Mouse (Mus musculus): ENCODE data around the gene Ramp3. TPM values are rescaled to one million over a fixed set of nuclear protein-coding genes. Genes with fewer than 3 reads are reported as not detected.
"Not testable (repeated sequence)": the region's sequence is repeated elsewhere in the genome, so short reads cannot be mapped to it uniquely, and the experiment has no call there.

Ramp3 gene
- 1 to 10 TPM in 1 of 4 experiments, under 1 TPM in 3; 0.54 to 1.5 (median 0.69) TPM for total RNA-seq (2022)

GRCm38 (mm10) chr11:6658271-6658670 lies at the start of gene Ramp3:
Ramp3 (plus strand) TSS chr11:6658521.
- no peak for DNase-seq (ENCODE audit: low spot score in 2 of 2)

DNA sequence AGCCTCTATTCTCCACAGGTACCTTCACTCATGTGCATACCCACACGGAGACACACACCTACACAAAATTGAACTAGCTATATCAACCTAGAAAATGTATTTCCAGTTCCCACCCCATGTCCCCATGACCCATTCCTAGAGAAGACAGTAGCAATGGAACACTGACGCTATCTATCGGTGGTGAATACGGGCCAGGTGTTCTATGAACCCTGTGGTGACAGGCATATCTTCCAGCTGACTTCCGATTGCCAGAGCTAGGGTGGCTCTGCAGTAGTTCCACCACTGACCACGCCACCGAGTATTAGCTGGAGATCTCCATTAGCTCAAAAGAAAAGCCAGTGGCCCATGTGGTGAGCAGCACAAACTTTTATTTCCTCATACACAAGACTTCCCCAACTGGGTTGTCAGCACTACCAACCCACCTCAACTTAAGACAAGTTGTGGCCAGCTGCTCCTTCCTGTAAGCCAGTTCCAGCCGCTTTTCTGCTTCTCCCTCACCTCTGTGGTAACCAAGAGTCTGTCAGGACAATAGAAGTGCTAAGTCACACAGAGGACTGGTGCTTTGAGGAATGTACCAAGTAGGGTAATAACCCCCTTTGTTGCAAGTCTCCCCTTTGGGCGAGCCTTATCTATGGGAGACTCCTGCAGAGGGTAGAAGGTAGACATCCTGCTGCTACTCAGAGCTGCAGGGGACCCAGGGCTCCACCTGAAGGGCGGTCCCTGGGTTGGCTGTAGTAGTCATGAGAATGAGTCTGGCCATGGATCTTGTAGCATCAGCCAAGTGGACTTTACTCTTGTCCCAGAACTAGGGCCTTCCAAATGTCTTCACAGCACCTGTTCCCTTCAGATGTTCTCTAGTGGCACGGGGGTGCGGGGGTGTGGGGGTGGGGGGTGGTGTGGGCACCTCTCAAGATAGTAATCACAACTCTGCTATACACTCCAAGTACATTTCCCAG lies 42.8 kb upstream of the Ramp3 start:
- DNase-seq (ENCODE audit: low spot score in 2 of 2) = no peak

DNA sequence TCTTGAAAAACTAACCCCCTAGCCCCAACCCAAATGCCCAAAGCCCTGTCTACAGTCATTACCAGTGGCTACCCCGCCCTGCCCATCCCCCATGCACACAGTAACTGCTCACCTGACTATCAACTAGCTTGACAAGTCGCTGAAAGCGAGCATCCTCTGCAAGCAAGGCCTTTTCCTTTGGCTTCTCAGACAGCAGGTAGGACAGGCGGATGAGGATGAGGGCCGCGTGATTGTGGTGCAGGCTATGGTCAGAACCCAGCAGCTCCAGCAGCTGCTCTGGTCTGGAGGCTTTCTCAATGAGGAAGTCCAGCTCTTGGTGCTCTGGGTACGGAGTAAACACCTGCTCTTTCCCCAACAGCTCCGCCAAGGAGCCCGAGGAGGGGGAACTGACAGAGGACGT lies 34.6 kb upstream of the Ramp3 start:
- DNase-seq (ENCODE audit: low spot score in 2 of 2) = no peak

DNA sequence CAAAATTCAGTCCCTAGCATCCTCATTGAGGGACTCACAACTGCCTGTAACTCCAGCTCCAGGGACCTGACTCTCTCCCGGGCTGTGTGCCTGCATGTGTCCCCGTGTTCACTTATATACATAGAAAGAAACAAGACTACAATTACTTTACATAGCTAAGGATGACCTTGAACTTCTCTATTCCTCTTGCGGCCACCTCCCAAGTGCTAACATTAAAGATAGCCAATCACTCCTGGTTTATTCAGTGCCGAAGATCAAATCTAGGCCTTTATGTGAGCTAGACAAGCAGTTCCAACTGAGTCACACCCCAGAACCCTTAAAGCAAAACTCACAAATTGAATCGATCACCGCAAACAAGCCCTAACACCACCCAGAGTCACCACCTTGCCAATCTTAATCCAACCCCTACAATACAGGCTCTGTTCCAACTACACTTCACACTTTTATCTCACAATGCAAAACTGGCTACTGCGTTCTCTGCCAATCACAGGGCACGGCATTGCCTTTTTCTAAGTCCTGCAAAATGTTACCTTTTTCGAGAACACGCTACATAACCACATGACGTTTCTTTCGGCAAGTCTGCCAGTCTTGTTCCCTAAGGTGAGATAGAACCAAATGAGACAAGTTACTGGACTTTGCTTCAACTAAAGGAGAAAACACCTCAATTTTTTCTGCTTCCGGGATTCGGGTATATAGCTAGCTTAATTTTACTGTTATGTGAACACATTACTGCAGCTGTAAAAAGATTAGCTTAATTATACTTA lies 33.5 kb upstream of the Ramp3 start:
- no peak for DNase-seq (ENCODE audit: low spot score in 2 of 2)

- peak; percentile 86 to 90 for DNase-seq (ENCODE audit: low spot score in 2 of 2)
These were observed 32.6 kb upstream of the Ramp3 start, which contains the start of gene Tbrg4 for GRCm38 (mm10) chr11:6625478-6626387. Tbrg4 (minus strand) TSS chr11:6626067.

DNA sequence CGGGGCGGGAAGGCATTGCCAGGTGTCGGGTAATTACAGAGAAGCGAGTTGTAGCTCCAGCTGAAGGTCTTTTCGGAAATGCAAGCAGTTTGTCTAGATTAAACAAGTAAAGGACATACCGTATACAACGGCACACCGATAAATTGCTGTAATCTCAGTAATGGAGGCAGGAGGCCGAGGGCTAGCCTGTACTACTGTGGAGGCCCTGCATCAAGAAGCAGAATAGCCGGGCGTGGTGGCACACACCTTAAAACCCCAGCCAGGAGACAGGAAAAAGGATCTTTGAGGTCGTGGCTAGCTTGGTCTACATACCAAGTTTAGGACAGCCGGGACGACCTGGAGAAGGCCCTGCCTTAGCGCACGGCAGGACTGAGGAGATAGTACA lies 31.9 kb upstream of the Ramp3 start:
- DNase-seq (ENCODE audit: low spot score in 2 of 2) = no peak

- no peak for DNase-seq (ENCODE audit: low spot score in 2 of 2)
These were observed 30.6 kb upstream of the Ramp3 start for GRCm38 (mm10) chr11:6627731-6628130.

- DNase-seq (ENCODE audit: low spot score in 2 of 2) = no peak
These were observed 29.8 kb upstream of the Ramp3 start for GRCm38 (mm10) chr11:6628568-6628967.

- no peak for DNase-seq (ENCODE audit: low spot score in 2 of 2)
These were observed 28.7 kb upstream of the Ramp3 start for GRCm38 (mm10) chr11:6629655-6630054.

- no peak for DNase-seq (ENCODE audit: low spot score in 2 of 2)
These were observed 22.2 kb upstream of the Ramp3 start for GRCm38 (mm10) chr11:6636150-6636549.

GRCm38 (mm10) chr11:6638537-6638936 lies 19.8 kb upstream of the Ramp3 start, which contains the start of gene Wap:
Wap (minus strand) TSS chr11:6638637.
- DNase-seq (ENCODE audit: low spot score in 2 of 2) = no peak

DNA sequence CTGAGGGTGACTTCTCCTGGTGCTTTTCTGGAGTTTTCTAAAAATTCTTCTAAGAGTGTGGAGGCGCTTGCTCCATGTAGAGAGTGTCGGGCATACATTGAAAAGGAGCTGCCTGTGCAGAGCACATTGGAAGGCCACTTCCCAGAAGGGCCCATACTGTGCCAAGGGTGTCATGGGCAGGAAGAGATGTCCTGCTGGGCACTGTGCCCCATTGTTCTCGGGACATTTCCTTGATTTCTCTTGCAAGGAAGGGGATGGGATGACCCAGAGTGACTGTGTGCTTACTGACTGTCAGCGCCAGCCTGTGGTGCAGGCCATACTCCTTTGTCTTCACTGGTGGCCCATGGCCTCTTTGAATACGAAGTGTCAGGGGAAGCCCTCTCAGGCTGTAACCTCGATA lies 19.2 kb upstream of the Ramp3 start:
- DNase-seq (ENCODE audit: low spot score in 2 of 2) = no peak

GRCm38 (mm10) chr11:6644566-6644965 lies 13.8 kb upstream of the Ramp3 start:
- no peak for DNase-seq (ENCODE audit: low spot score in 2 of 2)

DNA sequence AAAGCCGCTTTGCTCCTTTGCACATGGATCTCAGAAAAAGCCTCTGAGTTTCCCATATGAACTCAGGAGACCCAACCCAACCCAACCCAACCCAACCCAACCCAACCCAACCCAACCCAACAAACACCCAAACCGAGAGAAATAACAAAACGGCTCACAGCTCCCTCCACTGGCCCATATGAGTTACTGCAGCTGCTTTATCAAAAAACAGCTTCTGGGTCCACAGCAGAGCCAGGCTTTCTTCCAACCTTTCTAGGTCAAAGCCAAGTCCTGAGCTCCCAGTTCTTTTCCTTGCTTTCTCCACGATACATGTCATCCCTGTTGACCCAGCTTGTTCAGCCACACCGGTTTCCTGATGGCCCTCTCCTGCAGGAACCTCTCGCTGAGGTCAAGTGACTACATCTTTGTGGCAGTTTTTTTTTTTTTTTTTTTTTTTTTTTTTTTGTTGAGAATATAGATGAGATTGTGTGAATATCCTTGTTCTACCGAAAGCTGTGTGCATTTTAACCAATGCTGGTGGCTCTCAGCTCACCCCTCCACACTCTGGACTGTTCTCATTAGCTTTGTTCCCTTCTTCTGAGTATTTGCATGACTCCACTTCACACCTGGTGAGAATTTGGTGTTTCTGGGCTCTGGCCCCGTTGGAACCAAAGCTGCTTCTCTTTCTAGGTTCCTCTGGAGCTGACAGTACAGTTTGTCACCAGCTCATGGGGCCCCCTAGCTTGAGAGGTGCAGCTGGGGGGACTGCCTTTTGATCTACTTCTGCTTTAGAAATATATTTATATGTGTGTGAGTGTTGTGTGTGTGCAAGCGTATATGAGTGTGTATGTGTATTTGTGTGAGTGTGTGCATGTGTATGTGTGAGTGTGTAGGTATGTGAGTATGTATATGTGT lies 10.2 kb upstream of the Ramp3 start:
- DNase-seq (ENCODE audit: low spot score in 2 of 2) = no peak

DNA sequence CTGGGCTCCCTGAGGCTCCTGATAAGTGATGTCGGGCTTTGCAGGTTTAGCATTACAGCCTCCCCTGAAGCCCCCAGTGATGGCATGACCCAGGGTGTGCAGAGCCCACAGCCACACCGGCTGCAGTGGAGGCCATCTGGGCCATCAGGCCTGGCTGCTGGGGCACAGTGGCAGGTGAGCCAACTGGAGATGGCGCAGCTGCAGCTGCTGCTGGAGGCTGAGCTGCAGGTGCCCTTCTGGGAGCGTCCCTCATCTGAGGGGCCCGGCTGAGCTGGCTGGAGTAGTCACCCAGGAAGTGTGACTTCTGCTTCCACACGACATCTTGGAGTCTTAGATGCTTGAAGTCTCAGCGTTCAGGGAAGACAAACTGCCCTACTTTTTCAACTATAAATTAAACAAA lies 7.8 kb upstream of the Ramp3 start:
- no peak for DNase-seq (ENCODE audit: low spot score in 2 of 2)

- DNase-seq (ENCODE audit: low spot score in 2 of 2) = not testable (repeated sequence)
These were observed 5.3 kb upstream of the Ramp3 start for GRCm38 (mm10) chr11:6652978-6653377.

DNA sequence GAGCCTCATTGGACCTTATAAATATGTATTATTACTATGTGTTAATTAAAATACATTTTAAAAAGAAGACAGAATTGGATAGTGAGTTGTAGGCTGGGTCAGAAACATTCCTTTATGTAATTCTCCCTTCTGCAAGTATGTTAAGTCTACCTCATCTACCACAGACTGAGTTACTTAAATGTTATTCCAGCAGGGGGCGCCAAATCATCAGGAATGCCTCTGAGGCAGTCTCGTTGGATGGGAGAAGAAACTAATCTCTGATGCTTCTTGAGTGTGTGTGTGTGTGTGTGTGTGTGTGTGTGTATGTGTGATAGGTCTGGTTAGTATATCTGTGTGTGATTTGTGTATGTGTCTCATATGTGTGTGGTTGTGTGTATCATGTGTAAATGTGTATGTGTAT lies 3.4 kb upstream of the Ramp3 start:
- DNase-seq (ENCODE audit: low spot score in 2 of 2) = peak; percentile 32 to 38

DNA sequence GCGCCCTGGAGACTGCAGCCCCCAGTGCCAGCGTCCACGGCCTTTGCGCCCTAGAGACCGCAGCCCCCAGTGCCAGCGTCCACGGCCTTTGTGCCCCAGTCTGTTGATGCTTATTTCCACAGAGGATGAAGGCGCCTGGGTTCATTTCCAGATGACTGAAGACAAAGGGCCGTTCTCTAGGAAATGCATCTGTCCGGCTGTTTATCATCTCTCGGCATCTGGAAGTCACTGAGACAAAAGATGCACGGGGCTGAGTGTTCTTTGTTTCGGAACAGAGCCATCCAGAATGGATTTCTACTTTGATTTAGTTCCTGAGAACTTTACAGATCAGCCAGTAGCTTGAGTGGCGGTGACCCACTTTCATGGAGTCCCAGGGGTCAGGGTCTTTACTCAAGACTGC lies 2.9 kb downstream of the Ramp3 start:
- DNase-seq (ENCODE audit: low spot score in 2 of 2) = no peak

- no peak for DNase-seq (ENCODE audit: low spot score in 2 of 2)
These were observed 8.3 kb downstream of the Ramp3 start for GRCm38 (mm10) chr11:6666634-6667033.

- DNase-seq (ENCODE audit: low spot score in 2 of 2) = no peak
These were observed 10.7 kb downstream of the Ramp3 start for GRCm38 (mm10) chr11:6669041-6669440.

All from gastrocnemius, adult 8-10 months (tissue).